Mouse (Mus musculus) small intestine, adult 2 months (tissue): ENCODE measurements at regions not wholly inside any gene's neighbourhood (a gene's known extent, or its start where the extent isn't known, plus 50 kb on each side); places are given as distances from the start of the nearest gene placed in this dataset.
A peak's percentile ranks its signal among the peaks of the same experiment; 100 is the strongest.

Experiments used
- H3K27ac ChIP-seq: fragments of 200-500 bp; 2 replicates; pipeline ENCODE4 v1.5.1; 2012; ENCODE audit warnings: low read depth, low read length, control low read depth, inconsistent platforms; ENCODE audit not compliant: insufficient read depth
- H3K27me3 ChIP-seq: fragments of 200-500 bp; 2 replicates; pipeline ENCODE4 v1.6.1; 2012; ENCODE audit warnings: mild to moderate bottlenecking, moderate library complexity, low read length, inconsistent platforms; ENCODE audit not compliant: control insufficient read depth, insufficient read depth
- H3K36me3 ChIP-seq: fragments of 200-500 bp; 2 replicates; pipeline ENCODE4 v1.6.1; 2012; ENCODE audit warnings: mild to moderate bottlenecking, low read length, control low read depth, inconsistent platforms; ENCODE audit not compliant: control insufficient read depth, insufficient read depth
- H3K4me1 ChIP-seq: fragments of 200-500 bp; 2 replicates; pipeline ENCODE4 v1.6.1; 2012; ENCODE audit warnings: low read length, inconsistent platforms, mixed read lengths; ENCODE audit not compliant: control insufficient read depth, insufficient read depth, insufficient read length
- H3K4me3 ChIP-seq: fragments of 200-500 bp; 2 replicates; pipeline ENCODE4 v1.5.1; 2012; ENCODE audit warnings: low read depth, mild to moderate bottlenecking, control low read depth, inconsistent platforms, low read length, moderate library complexity
- CTCF ChIP-seq: fragments of 200-500 bp; IDR thresholded peaks from 2 replicates; pipeline ENCODE4 v1.5.1; 2012; ENCODE audit warnings: low read depth, mild to moderate bottlenecking, control low read depth, inconsistent platforms, low read length, moderate library complexity, mixed read lengths; ENCODE audit not compliant: insufficient replicate concordance, insufficient read length; ENCODE audit errors: extremely low read depth
- POLR2A ChIP-seq: fragments of 200-500 bp; IDR thresholded peaks from 2 replicates; pipeline ENCODE4 v1.6.1; 2012; ENCODE audit warnings: low read depth, mild to moderate bottlenecking, control low read depth, inconsistent platforms, low read length, moderate library complexity
- WGBS: fragments of 180-500 bp; shearing (Covaris S2); methylation state at CpG from one replicate; pipeline ENCODE4 v1.1.7; 2018; 5-methylcytosine and 5-hydroxymethylcytosine counted together

- 80% methylated on average over 18 of the region's 18 CpGs for WGBS
- TF ChIP-seq POLR2A (no peak), CTCF (no peak)
Observed at GRCm38 (mm10) chr8:26305061-26305879, 185.9 kb downstream of the Gm45692 start.

GRCm38 (mm10) chr8:26308121-26308641 lies 188.8 kb downstream of the Gm45692 start:
- H3K4me3 ChIP-seq = no peak overlapping the region
- no peaks in the 10 kb centered on the region for H3K27me3 ChIP-seq
- peaks cover 10% of the 10 kb centered on the region; the same call in 1 of the 2 replicates for H3K4me1 ChIP-seq
- no peak overlapping the region for H3K27ac ChIP-seq
- 55% methylated on average over 15 of the region's 15 CpGs for WGBS
- H3K36me3 ChIP-seq = no peaks in the 10 kb centered on the region
- no peak for TF ChIP-seq POLR2A
- TF ChIP-seq CTCF = no peak

More at GRCm38 (mm10) chr8:26305061-26305879, 185.9 kb downstream of the Gm45692 start:
- H3K27ac ChIP-seq = no peak overlapping the region
- no peaks in the 10 kb centered on the region for H3K27me3 ChIP-seq
- H3K4me1 ChIP-seq = peaks cover 11% of the 10 kb centered on the region; the same call in 1 of the 2 replicates
- no peaks in the 10 kb centered on the region for H3K36me3 ChIP-seq
- no peak overlapping the region for H3K4me3 ChIP-seq

GRCm38 (mm10) chr8:26309764-26310163 lies 190.4 kb downstream of the Gm45692 start:
- H3K4me1 ChIP-seq = peaks cover 10% of the 10 kb centered on the region; the same call in 1 of the 2 replicates
- no peak overlapping the region for H3K4me3 ChIP-seq
- no peaks in the 10 kb centered on the region for H3K36me3 ChIP-seq
- no peak overlapping the region for H3K27ac ChIP-seq
- WGBS = 41% methylated on average over 6 of the region's 6 CpGs
- TF ChIP-seq POLR2A (no peak), CTCF (no peak)
- H3K27me3 ChIP-seq = no peaks in the 10 kb centered on the region

GRCm38 (mm10) chr8:26323606-26324350 lies 204.4 kb downstream of the Gm45692 start:
- 44% methylated on average over 12 of the region's 12 CpGs for WGBS
- H3K27me3 ChIP-seq = no peaks in the 10 kb centered on the region
- H3K4me3 ChIP-seq = no peak overlapping the region
- peaks cover 10% of the 10 kb centered on the region; the same call in 1 of the 2 replicates for H3K4me1 ChIP-seq
- H3K36me3 ChIP-seq = no peaks in the 10 kb centered on the region
- peak overlapping the region; percentile 71 for H3K27ac ChIP-seq
- no peak for TF ChIP-seq CTCF
- TF ChIP-seq POLR2A = no peak

- Histone ChIP-seq H3K36me3 (no peaks in the 10 kb centered on the region), H3K27ac (no peak overlapping the region), H3K4me1 (peaks cover 10% of the 10 kb centered on the region; the same call in 1 of the 2 replicates), H3K27me3 (no peaks in the 10 kb centered on the region), H3K4me3 (no peak overlapping the region)
- no peak for TF ChIP-seq POLR2A
- TF ChIP-seq CTCF = no peak
- WGBS = 84% methylated on average over 3 of the region's 3 CpGs
Observed at GRCm38 (mm10) chr8:26324606-26325005, 205.3 kb downstream of the Gm45692 start.

GRCm38 (mm10) chr8:26329813-26330212 lies 210.5 kb downstream of the Gm45692 start:
- Histone ChIP-seq H3K36me3 (no peaks in the 10 kb centered on the region), H3K27me3 (no peaks in the 10 kb centered on the region), H3K27ac (no peak overlapping the region), H3K4me3 (no peak overlapping the region), H3K4me1 (no peaks in the 10 kb centered on the region)
- WGBS = 51% methylated on average over 10 of the region's 10 CpGs
- no peak for TF ChIP-seq CTCF
- no peak for TF ChIP-seq POLR2A

GRCm38 (mm10) chr8:26336906-26337650 lies 217.7 kb downstream of the Gm45692 start:
- Histone ChIP-seq H3K4me3 (no peak overlapping the region), H3K36me3 (no peaks in the 10 kb centered on the region), H3K4me1 (no peaks in the 10 kb centered on the region), H3K27me3 (no peaks in the 10 kb centered on the region), H3K27ac (no peak overlapping the region)
- TF ChIP-seq CTCF = no peak
- no peak for TF ChIP-seq POLR2A
- 80% methylated on average over 5 of the region's 5 CpGs for WGBS
